Mouse (Mus musculus): ENCODE measurements around the gene Lsm8.

DNA sequence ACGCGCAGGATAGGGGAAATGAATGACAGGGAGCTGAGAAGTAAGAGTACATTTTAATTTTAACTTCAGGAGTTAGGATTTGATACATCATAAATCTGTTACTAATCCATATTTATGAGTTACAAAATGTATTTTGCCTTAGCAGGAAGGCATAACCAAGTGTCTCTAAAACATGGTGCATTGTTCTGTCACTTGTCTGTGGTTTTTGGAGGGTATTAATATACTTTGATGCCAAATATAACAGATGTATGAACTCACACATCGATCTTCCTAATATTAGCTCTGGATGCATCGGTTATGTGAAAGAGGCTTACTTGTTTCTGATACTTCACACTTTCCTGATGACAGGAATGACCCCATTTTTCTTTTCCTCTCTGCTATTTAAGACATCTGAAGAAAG is 28.1 kb upstream of the Lsm8 start:
- no peak for TF ChIP-seq CTCF (conservative IDR thresholded peaks at IDR 0.05 in 1 of 2, IDR thresholded peaks at IDR 0.05 in 1 of 2; ENCODE audit: low read depth in 2 of 2, low read length in 2 of 2)
- TF ChIP-seq MEF2A (IDR thresholded peaks at IDR 0.05; ENCODE audit: borderline replicate concordance, low read depth, low read length), result no peak
- no peak for TF ChIP-seq POLR2A (IDR thresholded peaks at IDR 0.05; ENCODE audit: low read depth, low read length)
- no peak for TF ChIP-seq NELFE (IDR thresholded peaks at IDR 0.05; ENCODE audit: low read depth, low read length)
- TF ChIP-seq TBP (conservative IDR thresholded peaks at IDR 0.05; ENCODE audit: low read depth, low read length), result no peak
- no peak for TF ChIP-seq RCOR1 (conservative IDR thresholded peaks at IDR 0.05; ENCODE audit: low read depth, low read length)
- no peak for TF ChIP-seq NRF1 (IDR thresholded peaks at IDR 0.05; ENCODE audit: low read depth, low read length)
- no peak for TF ChIP-seq MAZ (IDR thresholded peaks at IDR 0.05; ENCODE audit: low read depth, low read length)

Measured in CH12.LX (cell line).